Mouse (Mus musculus) liver, adult 2 months (tissue): ENCODE measurements at regions not wholly inside any gene's neighbourhood (a gene's known extent, or its start where the extent isn't known, plus 50 kb on each side); places are given as distances from the start of the nearest gene placed in this dataset.
"Not testable (repeated sequence)": the region's sequence is repeated elsewhere in the genome, so short reads cannot be mapped to it uniquely, and the experiment has no call there.

Experiments used
- CTCF ChIP-seq: fragments of 200-500 bp; IDR thresholded peaks from 2 replicates; pipeline ENCODE4 v1.5.1; 2011; ENCODE audit warnings: low read depth, low read length, control low read depth
- POLR2A ChIP-seq: fragments of 200-500 bp; IDR thresholded peaks from 2 replicates; pipeline ENCODE4 v1.6.1; 2011; ENCODE audit warnings: low read length, control low read depth; ENCODE audit not compliant: insufficient read depth; ENCODE audit errors: extremely low read depth

DNA sequence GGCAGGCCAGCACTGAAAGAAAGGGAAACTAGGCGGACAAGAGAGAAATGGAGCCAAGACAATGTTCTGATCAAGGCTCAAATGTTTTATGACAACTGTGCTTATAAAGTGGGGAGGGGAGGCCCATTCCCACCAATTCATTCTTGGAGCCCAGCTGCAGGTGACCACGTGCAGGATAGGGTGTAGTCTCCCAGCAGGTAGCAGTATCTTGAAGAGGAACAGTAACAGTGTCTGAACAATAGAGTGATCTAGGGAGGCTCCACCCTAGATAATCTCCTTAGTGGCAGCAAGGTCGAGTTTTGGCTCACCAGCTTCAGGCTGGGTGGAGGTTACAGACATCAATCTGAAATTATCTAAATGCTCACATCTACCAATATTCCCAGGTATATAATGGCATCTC lies 160.7 kb upstream of the Gap43 start:
- not testable (repeated sequence) for TF ChIP-seq CTCF, POLR2A
